Mouse (Mus musculus) CH12.LX (cell line): Measurements from ENCODE around the gene Mospd2. TPM values are rescaled to one million over a fixed set of nuclear protein-coding genes. Genes with fewer than 3 reads are reported as not detected.

Experiments
- DNase-seq: peaks from one replicate; pipeline ENCODE4 v3.0.0-alpha.2; 2013; ENCODE audit errors: extremely low read depth
- H3K27ac ChIP-seq: 2 replicates; pipeline ENCODE4 v1.5.1; 2012; ENCODE audit warnings: low read depth, mild to moderate bottlenecking, control low read depth, moderate library complexity; ENCODE audit not compliant: insufficient read depth
- H3K27me3 ChIP-seq: replicated peaks from 2 replicates; pipeline ENCODE3; 2012; ENCODE audit warnings: inconsistent platforms
- H3K36me3 ChIP-seq, 2 experiments: replicated peaks in 1 of 2; 2 replicates each; pipeline versions ENCODE3 to v1.6.1; 2012; ENCODE audit warnings: inconsistent platforms in 1 of 2, low read length in 1 of 2, mild to moderate bottlenecking in 1 of 2, mixed read lengths in 1 of 2, moderate library complexity in 1 of 2; ENCODE audit not compliant: control insufficient read depth in 1 of 2, insufficient read depth in 1 of 2
- H3K4me1 ChIP-seq, 2 experiments: 2 replicates each; pipeline ENCODE4 v1.6.1; 2012; ENCODE audit warnings: inconsistent platforms in 1 of 2, moderate library complexity in 1 of 2; ENCODE audit not compliant: insufficient read depth in 2 of 2, control insufficient read depth in 1 of 2
- H3K4me2 ChIP-seq: 2 replicates; pipeline ENCODE4 v1.6.1; 2012; ENCODE audit warnings: low read depth, mild to moderate bottlenecking, control low read depth; ENCODE audit not compliant: poor library complexity, insufficient read depth, severe bottlenecking
- H3K4me3 ChIP-seq, 3 experiments: fragments of 150-350 bp in 1 of 3; sonication (generic) in 1 of 3; replicated peaks in 1 of 3; 2 replicates each; pipeline versions ENCODE3 to v1.5.1; 2011 to 2012; ENCODE audit warnings: low read depth in 2 of 3, low read length in 2 of 3, mild to moderate bottlenecking in 2 of 3, moderate library complexity in 2 of 3, control low read depth in 1 of 3, improper control_type of control experiment in 1 of 3, inconsistent platforms in 1 of 3, mixed read lengths in 1 of 3; ENCODE audit not compliant: poor library complexity in 1 of 3
- H3K79me2 ChIP-seq: replicated peaks from 2 replicates; pipeline ENCODE4 v1.6.1; 2012; ENCODE audit warnings: mild to moderate bottlenecking, moderate library complexity; ENCODE audit not compliant: control insufficient read depth, poor library complexity, insufficient read depth, severe bottlenecking; ENCODE audit errors: extremely low read depth
- H3K9ac ChIP-seq: 2 replicates; pipeline ENCODE4 v1.6.1; 2012; ENCODE audit warnings: low read depth, mild to moderate bottlenecking, control low read depth, moderate library complexity; ENCODE audit not compliant: insufficient read depth
- H3K9me3 ChIP-seq: replicated peaks from 2 replicates; pipeline ENCODE3; 2012; ENCODE audit warnings: low read length, inconsistent platforms, mixed read lengths
- BHLHE40 ChIP-seq: IDR thresholded peaks from 2 replicates; pipeline ENCODE4 v1.6.1; 2011; ENCODE audit warnings: mild to moderate bottlenecking, low read depth, low read length, improper control_type of control experiment
- CHD2 ChIP-seq: IDR thresholded peaks from 2 replicates; pipeline ENCODE4 v1.6.1; 2011; ENCODE audit warnings: low read length, improper control_type of control experiment
- ELF1 ChIP-seq: IDR thresholded peaks from 2 replicates; pipeline ENCODE4 v1.6.1; 2014; ENCODE audit warnings: low read depth, mild to moderate bottlenecking, inconsistent platforms, low read length, improper control_type of control experiment
- EP300 ChIP-seq: IDR thresholded peaks from 2 replicates; pipeline ENCODE4 v1.6.1; 2011; ENCODE audit warnings: low read length, improper control_type of control experiment
- IRF4 ChIP-seq: IDR thresholded peaks from 2 replicates; pipeline ENCODE4 v1.6.1; 2014; ENCODE audit warnings: low read depth, mild to moderate bottlenecking, inconsistent platforms, low read length, improper control_type of control experiment
- JUND ChIP-seq: conservative IDR thresholded peaks from 2 replicates; pipeline ENCODE4 v1.6.1; 2011; ENCODE audit warnings: low read depth, low read length, improper control_type of control experiment
- MAFK ChIP-seq: IDR thresholded peaks from 2 replicates; pipeline ENCODE4 v1.6.1; 2011; ENCODE audit warnings: low read length, improper control_type of control experiment; ENCODE audit not compliant: insufficient replicate concordance
- MAZ ChIP-seq: IDR thresholded peaks from 2 replicates; pipeline ENCODE4 v1.6.1; 2012; ENCODE audit warnings: low read depth, mild to moderate bottlenecking, inconsistent platforms, low read length, improper control_type of control experiment, moderate library complexity
- NELFE ChIP-seq: IDR thresholded peaks from 2 replicates; pipeline ENCODE4 v1.6.1; 2011; ENCODE audit warnings: low read depth, low read length, improper control_type of control experiment
- POLR2A ChIP-seq: IDR thresholded peaks from 2 replicates; pipeline ENCODE4 v1.6.1; 2011; ENCODE audit warnings: low read depth, mild to moderate bottlenecking, improper control_type of control experiment, low read length
- POLR2AphosphoS2 ChIP-seq: IDR thresholded peaks from 2 replicates; pipeline ENCODE4 v1.6.1; 2011; ENCODE audit warnings: low read depth, low read length, improper control_type of control experiment
- RAD21 ChIP-seq: IDR thresholded peaks from 2 replicates; pipeline ENCODE4 v1.6.1; 2011; ENCODE audit warnings: low read depth, mild to moderate bottlenecking, low read length, improper control_type of control experiment, moderate library complexity
- TBP ChIP-seq: conservative IDR thresholded peaks from 2 replicates; pipeline ENCODE4 v1.6.1; 2011; ENCODE audit warnings: low read depth, low read length, improper control_type of control experiment
- TCF12 ChIP-seq: IDR thresholded peaks from 2 replicates; pipeline ENCODE4 v1.6.1; 2014; ENCODE audit warnings: low read depth, mild to moderate bottlenecking, inconsistent platforms, low read length, improper control_type of control experiment
- UBTF ChIP-seq: IDR thresholded peaks from 2 replicates; pipeline ENCODE4 v1.6.1; 2012; ENCODE audit warnings: low read depth, mild to moderate bottlenecking, inconsistent platforms, low read length, improper control_type of control experiment, moderate library complexity
- ZNF384 ChIP-seq: IDR thresholded peaks from 2 replicates; pipeline ENCODE4 v1.6.1; 2012; ENCODE audit warnings: low read depth, low read length, improper control_type of control experiment, inconsistent platforms
- dilution Hi-C: fragments of 300-500 bp; cut with MboI; formaldehyde crosslinking; loops from 2 replicates; pipeline ENCODE4 v1.14.3; 2020; ENCODE audit warnings: low sequenced_read_pairs; ENCODE audit not compliant: extremely low pct_unique_long_range_greater_than_20kb, extremely low pct_ligation_motif_present
- in situ Hi-C: fragments of 300-500 bp; cut with MboI; formaldehyde crosslinking; loops from 3 replicates; pipeline ENCODE4 v1.14.3; 2019; ENCODE audit warnings: low sequenced_read_pairs, low pct_ligation_motif_present, low pct_unique_long_range_greater_than_20kb, mixed read lengths
- polyA plus RNA-seq: library from polyadenylated mRNA; unstranded; fragments of >175 nt; gene quantifications from 2 replicates; pipeline ENCODE4 v1.2.1, GENCODE M21; 2012; ENCODE audit warnings: low read depth; ENCODE audit not compliant: insufficient read length
- total RNA-seq, 2 experiments: library from RNA; depleted of rRNA; stranded (reverse); fragments of 300-350 nt in 1 of 2; fragments of >200 nt in 1 of 2; gene quantifications; 2 replicates each; pipeline ENCODE4 v1.2.3; 2012 to 2014

Mospd2 gene
- total and polyA plus RNA-seq, 3 experiments = 8.0 to 15.9 (median 8.7) TPM

DNA sequence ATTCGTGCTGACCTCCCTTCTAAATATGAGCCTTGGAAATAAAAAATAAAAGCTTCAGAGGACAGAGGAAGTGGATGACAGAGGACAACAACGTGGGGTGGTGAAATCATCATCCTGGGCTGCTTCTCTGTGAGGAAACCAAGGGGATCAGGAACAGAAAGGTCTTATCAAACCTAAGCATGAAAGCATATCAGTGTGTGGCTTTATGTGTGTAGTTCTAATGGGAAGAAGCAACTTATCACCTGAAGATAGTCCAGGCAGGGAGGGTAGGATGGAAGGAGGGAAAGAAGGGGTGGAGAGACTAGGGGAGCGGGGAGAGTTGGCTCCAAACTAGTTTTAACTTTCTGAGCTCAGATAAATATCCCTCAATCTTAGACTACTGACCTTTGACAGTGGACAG lies 67.2 kb downstream of the Mospd2 start:
- in situ Hi-C loops = no loop called here
- DNase-seq = no peak
- TF ChIP-seq JUND (no peak), IRF4 (no peak)

DNA sequence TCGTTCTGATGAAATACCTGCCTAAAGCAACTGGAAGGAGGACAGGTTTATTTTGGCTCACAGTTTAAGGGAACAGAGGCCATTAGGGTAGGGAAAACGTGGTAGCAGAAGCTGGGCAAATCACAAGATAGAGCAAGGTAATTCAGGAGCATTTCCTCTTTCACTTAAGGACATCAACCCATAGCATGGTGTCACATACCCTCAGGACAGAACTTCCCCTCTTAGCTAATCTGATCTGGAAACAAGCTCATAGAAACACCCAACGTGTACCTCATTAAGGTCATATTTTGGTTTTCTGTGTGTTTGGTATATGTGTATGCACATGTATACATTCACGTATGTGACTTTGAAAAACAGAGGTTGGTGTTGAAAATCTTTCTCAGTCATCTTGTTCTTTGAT lies 68.0 kb downstream of the Mospd2 start:
- TF ChIP-seq RAD21 (no peak), EP300 (no peak), NELFE (no peak), ELF1 (no peak), BHLHE40 (no peak), POLR2A (no peak)
- no peak overlapping the region for H3K9ac ChIP-seq
- dilution Hi-C loops = no loop called here
- no peak for DNase-seq
- H3K4me2 ChIP-seq = no peak overlapping the region
- no peaks in the 10 kb centered on the region for H3K4me1 ChIP-seq
- no peaks in the 10 kb centered on the region for H3K27me3 ChIP-seq
- H3K9me3 ChIP-seq = no peaks in the 10 kb centered on the region
- in situ Hi-C loops = no loop called here
- no peak overlapping the region for H3K4me3 ChIP-seq
- no peaks in the 10 kb centered on the region for H3K79me2 ChIP-seq
- H3K36me3 ChIP-seq = no peaks in the 10 kb centered on the region
- H3K27ac ChIP-seq = no peak overlapping the region

More for the DNA sequence above, 67.2 kb downstream of the Mospd2 start:
- dilution Hi-C loops = no loop called here
- Histone ChIP-seq H3K4me2 (no peak overlapping the region), H3K36me3 (no peaks in the 10 kb centered on the region), H3K79me2 (no peaks in the 10 kb centered on the region), H3K4me3 (no peak overlapping the region), H3K27me3 (no peaks in the 10 kb centered on the region), H3K27ac (no peak overlapping the region), H3K9ac (no peak overlapping the region), H3K9me3 (no peaks in the 10 kb centered on the region), H3K4me1 (no peaks in the 10 kb centered on the region)

DNA sequence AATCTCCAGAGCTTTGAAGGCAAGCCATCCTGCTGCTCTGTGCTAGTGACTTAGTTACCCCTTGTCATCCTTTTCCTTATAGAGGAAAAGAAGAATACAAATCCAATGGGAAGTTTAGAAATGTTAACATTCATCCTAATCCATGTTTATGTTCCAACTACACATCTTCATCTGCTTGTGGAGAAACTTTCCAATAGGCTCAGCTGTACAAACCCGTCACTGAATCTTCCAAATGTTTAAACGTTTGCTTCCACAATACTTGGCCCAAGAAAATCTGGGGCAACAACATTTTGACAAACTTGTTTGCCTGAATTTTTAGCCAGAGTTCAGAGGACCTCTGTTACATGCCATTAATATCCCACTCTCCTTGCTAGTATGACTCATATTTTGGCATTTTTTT lies 78.3 kb downstream of the Mospd2 start:
- no peaks in the 10 kb centered on the region for H3K36me3 ChIP-seq
- no peak overlapping the region for H3K27ac ChIP-seq
- dilution Hi-C loops = no loop called here
- no peak overlapping the region for H3K9ac ChIP-seq
- no peak for TF ChIP-seq ZNF384
- TF ChIP-seq NELFE = no peak
- no peak for TF ChIP-seq IRF4
- no peak for TF ChIP-seq MAZ
- TF ChIP-seq POLR2A = no peak
- TF ChIP-seq CHD2 = no peak
- TF ChIP-seq UBTF = no peak
- TF ChIP-seq MAFK = no peak
- TF ChIP-seq TBP = no peak
- no peak for TF ChIP-seq POLR2AphosphoS2
- TF ChIP-seq TCF12 = no peak
- H3K4me1 ChIP-seq = no peaks in the 10 kb centered on the region
- H3K4me3 ChIP-seq = no peak overlapping the region
- no peak overlapping the region for H3K4me2 ChIP-seq
- no peaks in the 10 kb centered on the region for H3K27me3 ChIP-seq
- H3K9me3 ChIP-seq = no peaks in the 10 kb centered on the region
- DNase-seq = no peak
- in situ Hi-C loops = no loop called here
- no peaks in the 10 kb centered on the region for H3K79me2 ChIP-seq
